Mouse (Mus musculus): ENCODE data around the gene Fuca2. TPM values are rescaled to one million over a fixed set of nuclear protein-coding genes. Genes with fewer than 3 reads are reported as not detected.
A peak's percentile ranks its signal among the peaks of the same experiment; 100 is the strongest.

Gene Fuca2
- polyA plus RNA-seq, 1 experiment from 2014 or later, result 23.6 TPM

- peaks cover 11% of the 10 kb centered on the region for H3K4me1 ChIP-seq
- H3K9me3 ChIP-seq (replicated peaks), result no peaks in the 10 kb centered on the region
- H3K4me3 ChIP-seq, result peak within 1 kb of the TSS; percentile 78
- peak within 1 kb of the TSS; percentile 87 for H3K27ac ChIP-seq
- H3K36me3 ChIP-seq, result 0 out of 2 replicates have a peak, but pooled peaks cover 4% of the 10 kb centered on the region
- under 1% methylated on average over 51 of the region's 51 CpGs for WGBS
- peak; percentile 93 for DNase-seq (ENCODE audit: low spot score)
- no peaks in the 10 kb centered on the region for H3K27me3 ChIP-seq (ENCODE audit: low read depth, poor library complexity, severe bottlenecking)
Observed at GRCm38 (mm10) chr10:13552646-13553497, 53.5 kb downstream of the Fuca2 start, which contains the start of the genes Adat2 and Pex3. Gene Adat2, plus strand, starts transcription at chr10:13552894. Gene Pex3, minus strand, starts transcription at chr10:13553142.

GRCm38 (mm10) chr10:13553498-13553985 lies 54.2 kb downstream of the Fuca2 start:
- DNase-seq (ENCODE audit: low spot score), result no peak
- H3K4me3 ChIP-seq, result peak overlapping the region; percentile 78

GRCm38 (mm10) chr10:13554316-13554715 lies 55.0 kb downstream of the Fuca2 start:
- no peak for DNase-seq (ENCODE audit: low spot score)
- Histone ChIP-seq H3K4me3 (no peak overlapping the region), H3K27me3 (ENCODE audit: low read depth, poor library complexity, severe bottlenecking) (no peaks in the 10 kb centered on the region), H3K4me1 (peaks cover 11% of the 10 kb centered on the region), H3K36me3 (0 out of 2 replicates have a peak, but pooled peaks cover 4% of the 10 kb centered on the region), H3K9me3 (replicated peaks) (no peaks in the 10 kb centered on the region), H3K27ac (no peak overlapping the region)
- 85% methylated on average over 1 of the region's 1 CpGs for WGBS

More at GRCm38 (mm10) chr10:13553498-13553985, 54.2 kb downstream of the Fuca2 start:
- H3K36me3 ChIP-seq, result 0 out of 2 replicates have a peak, but pooled peaks cover 4% of the 10 kb centered on the region
- H3K9me3 ChIP-seq (replicated peaks), result no peaks in the 10 kb centered on the region
- 29% methylated on average over 10 of the region's 10 CpGs for WGBS
- H3K27ac ChIP-seq, result peak overlapping the region; percentile 87
- H3K27me3 ChIP-seq (ENCODE audit: low read depth, poor library complexity, severe bottlenecking), result no peaks in the 10 kb centered on the region
- H3K4me1 ChIP-seq, result peaks cover 11% of the 10 kb centered on the region

GRCm38 (mm10) chr10:13560014-13560674 lies 60.8 kb downstream of the Fuca2 start:
- Histone ChIP-seq H3K4me1 (peaks cover 8% of the 10 kb centered on the region; the same call in 1 of the 2 replicates), H3K36me3 (peaks cover 34% of the 10 kb centered on the region), H3K9me3 (replicated peaks) (no peaks in the 10 kb centered on the region), H3K27ac (no peak overlapping the region), H3K27me3 (ENCODE audit: low read depth, poor library complexity, severe bottlenecking) (no peaks in the 10 kb centered on the region), H3K4me3 (no peak overlapping the region)
- 94% methylated on average over 13 of the region's 13 CpGs for WGBS
- DNase-seq (ENCODE audit: low spot score), result no peak

GRCm38 (mm10) chr10:13564364-13565079 lies 65.2 kb downstream of the Fuca2 start:
- no peak overlapping the region for H3K27ac ChIP-seq
- no peaks in the 10 kb centered on the region; the same call in 1 of the 2 replicates for H3K27me3 ChIP-seq (ENCODE audit: low read depth, poor library complexity, severe bottlenecking)
- peak overlapping the region; percentile 38 for H3K4me3 ChIP-seq
- WGBS, result 26% methylated on average over 24 of the region's 24 CpGs
- no peaks in the 10 kb centered on the region for H3K9me3 ChIP-seq (replicated peaks)
- DNase-seq (ENCODE audit: low spot score), result peak; percentile 86
- H3K4me1 ChIP-seq, result peaks cover 8% of the 10 kb centered on the region; the same call in 1 of the 2 replicates
- peaks cover 31% of the 10 kb centered on the region for H3K36me3 ChIP-seq

GRCm38 (mm10) chr10:13565080-13565448 lies 65.7 kb downstream of the Fuca2 start:
- Histone ChIP-seq H3K4me3 (peak overlapping the region; percentile 38), H3K9me3 (replicated peaks) (no peaks in the 10 kb centered on the region), H3K27ac (no peak overlapping the region), H3K36me3 (peaks cover 29% of the 10 kb centered on the region), H3K4me1 (peaks cover 8% of the 10 kb centered on the region; the same call in 1 of the 2 replicates), H3K27me3 (ENCODE audit: low read depth, poor library complexity, severe bottlenecking) (no peaks in the 10 kb centered on the region; the same call in 1 of the 2 replicates)
- DNase-seq (ENCODE audit: low spot score), result no peak
- 41% methylated on average over 8 of the region's 8 CpGs for WGBS

- peaks cover 8% of the 10 kb centered on the region; the same call in 1 of the 2 replicates for H3K4me1 ChIP-seq
- WGBS, result 66% methylated on average over 13 of the region's 13 CpGs
Observed at GRCm38 (mm10) chr10:13566393-13566792, 67.1 kb downstream of the Fuca2 start.

More at GRCm38 (mm10) chr10:13566393-13566792, 67.1 kb downstream of the Fuca2 start:
- no peak for DNase-seq (ENCODE audit: low spot score)
- Histone ChIP-seq H3K9me3 (replicated peaks) (no peaks in the 10 kb centered on the region), H3K4me3 (no peak overlapping the region), H3K27me3 (ENCODE audit: low read depth, poor library complexity, severe bottlenecking) (no peaks in the 10 kb centered on the region; the same call in 1 of the 2 replicates), H3K27ac (no peak overlapping the region), H3K36me3 (peaks cover 22% of the 10 kb centered on the region)

Other genes starting within 250 kb of the Fuca2 start
- 16.2 and 21.3 TPM in 2 replicates for gene Phactr2, start 25.1 kb upstream of the Fuca2 start, polyA plus RNA-seq (2016; fragmentation: Nextera tagmentation; extraction: Ambion mirVana)
- 5.3 and 6.6 TPM in 2 replicates for gene Adat2, start 53.4 kb downstream of the Fuca2 start, polyA plus RNA-seq (2016; fragmentation: Nextera tagmentation; extraction: Ambion mirVana)
- gene Pex3, start 53.6 kb downstream of the Fuca2 start, polyA plus RNA-seq (2016; fragmentation: Nextera tagmentation; extraction: Ambion mirVana), result 16.5 and 18.7 TPM in 2 replicates